Mouse (Mus musculus): ENCODE measurements around the gene Speer4f2.
"Not testable (repeated sequence)": the region's sequence is repeated elsewhere in the genome, so short reads cannot be mapped to it uniquely, and the experiment has no call there.

Gene Speer4f2

DNA sequence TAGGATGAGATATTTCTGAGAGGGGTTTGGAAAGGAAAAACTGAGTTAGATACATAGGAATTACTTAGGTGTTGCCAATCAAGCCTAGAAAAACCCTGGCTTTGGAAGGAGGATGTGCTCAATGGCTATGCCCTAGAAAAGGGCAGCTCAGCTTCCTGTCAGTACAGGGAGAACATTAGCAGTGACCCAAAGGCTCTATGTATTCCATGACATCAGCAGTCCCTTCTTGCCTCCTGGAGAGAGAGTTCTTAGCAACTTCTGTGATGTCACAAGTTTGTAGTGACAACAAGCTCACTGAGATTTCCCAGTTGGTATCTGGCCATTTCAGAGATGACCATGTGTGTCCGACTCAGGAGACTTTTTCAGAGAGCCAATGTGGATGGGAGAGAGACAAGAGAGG is at the start of gene Speer4f2:
TSS of gene Speer4f2 (plus strand) at position 301 of the 400 bp plus-strand sequence.
- DNase-seq: not testable (repeated sequence)

DNA sequence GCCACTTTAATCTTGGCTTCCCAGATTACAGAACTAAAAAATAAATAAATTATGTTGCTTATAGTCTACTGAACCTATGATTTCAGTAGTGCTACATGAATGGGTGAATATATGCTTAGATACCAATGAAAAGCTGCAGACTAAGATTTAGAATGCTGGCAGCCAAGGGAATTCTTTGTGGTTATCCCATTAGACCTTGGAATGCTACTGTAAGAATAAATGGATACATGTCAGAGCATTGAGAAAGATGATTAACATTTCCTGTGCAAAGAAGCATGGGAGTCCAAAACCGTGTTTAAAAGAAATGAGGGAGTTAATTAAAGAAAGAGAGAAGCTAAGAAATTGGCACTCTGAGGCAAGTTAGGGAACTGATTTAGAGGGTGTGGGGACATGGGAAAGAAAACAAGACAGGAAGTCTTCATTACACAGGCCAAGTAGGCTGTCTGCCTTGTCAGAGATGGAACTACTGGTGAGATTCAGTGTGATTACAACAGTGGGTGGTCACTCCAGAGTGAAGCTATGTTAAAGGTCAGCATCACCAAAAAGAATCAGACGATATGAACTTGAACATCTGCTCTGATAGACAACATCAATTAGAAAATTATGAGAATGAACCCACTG is 43.9 kb upstream of the Speer4f2 start:
- no peak for DNase-seq

DNA sequence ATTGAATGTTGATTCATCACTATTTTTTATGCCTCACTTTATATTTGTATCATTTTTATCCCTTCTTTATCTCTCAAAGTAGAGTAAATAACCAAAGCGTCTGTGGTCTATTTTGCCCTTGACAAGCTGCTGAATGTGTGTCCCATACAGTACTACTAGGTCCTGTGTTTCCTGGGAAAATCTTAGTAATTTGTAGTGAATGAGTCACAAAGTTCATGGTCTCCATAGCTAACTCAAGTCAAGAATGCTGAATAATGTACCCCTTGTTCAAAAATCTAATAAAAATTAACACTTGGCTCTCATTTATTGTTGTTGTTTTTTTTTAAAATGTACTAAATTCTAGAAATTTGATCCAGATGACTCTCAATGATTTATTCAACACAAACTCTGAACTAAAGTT is 38.1 kb upstream of the Speer4f2 start:
- no peak for DNase-seq

- DNase-seq: not testable (repeated sequence)
Observed at GRCm38 (mm10) chr5:17345741-17346140, 27.2 kb upstream of the Speer4f2 start.

DNA sequence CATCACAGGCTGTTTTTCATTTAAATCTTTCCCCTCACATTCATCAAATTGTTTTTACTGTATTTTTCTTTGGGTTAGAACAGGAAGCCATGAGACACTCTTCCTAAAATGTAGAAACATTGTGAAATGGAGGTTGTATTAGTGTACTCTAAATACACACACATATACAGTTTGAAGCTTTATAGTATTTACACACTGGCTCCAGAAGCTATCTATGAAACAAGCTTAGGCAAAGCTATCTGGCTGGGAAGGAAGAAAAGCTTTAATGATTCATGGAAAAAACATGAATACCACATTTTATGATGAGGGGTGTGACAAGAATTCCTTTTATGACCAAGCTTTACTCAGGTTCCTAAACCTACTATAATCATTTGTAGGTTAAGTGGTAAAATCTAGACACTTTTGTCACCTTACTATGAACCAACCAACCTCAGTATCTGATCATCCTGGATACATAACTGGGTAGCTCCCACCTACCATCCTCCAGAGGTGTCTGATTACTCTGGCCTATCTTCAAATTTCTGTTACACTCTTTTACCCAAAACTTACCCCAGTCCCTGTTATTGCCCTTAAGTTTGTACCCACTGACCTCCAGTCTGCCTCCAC is 13.5 kb upstream of the Speer4f2 start:
- DNase-seq: no peak

- DNase-seq: no peak
Observed at GRCm38 (mm10) chr5:17389926-17390325, 16.9 kb downstream of the Speer4f2 start.

- DNase-seq: no peak
Observed at GRCm38 (mm10) chr5:17391207-17391606, 18.2 kb downstream of the Speer4f2 start.

DNA sequence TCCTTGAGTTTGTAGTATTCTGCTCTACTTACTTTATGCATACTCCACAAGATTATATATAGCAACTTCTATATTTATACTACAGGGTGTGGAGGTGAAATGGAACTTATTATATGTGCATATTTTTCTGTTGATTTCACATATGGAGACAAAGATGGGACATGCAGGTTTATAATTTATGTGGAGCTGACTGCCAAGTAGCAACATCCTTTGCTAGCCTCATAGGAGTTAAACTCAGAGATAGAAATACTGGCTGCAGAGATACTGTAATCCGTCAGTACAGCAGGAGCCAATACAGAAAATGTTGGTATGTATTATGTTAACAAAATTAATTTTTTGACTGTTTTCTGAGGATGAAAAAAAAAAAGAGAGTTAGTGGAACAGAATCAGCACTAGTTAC is 27.6 kb downstream of the Speer4f2 start:
- no peak for DNase-seq

DNA sequence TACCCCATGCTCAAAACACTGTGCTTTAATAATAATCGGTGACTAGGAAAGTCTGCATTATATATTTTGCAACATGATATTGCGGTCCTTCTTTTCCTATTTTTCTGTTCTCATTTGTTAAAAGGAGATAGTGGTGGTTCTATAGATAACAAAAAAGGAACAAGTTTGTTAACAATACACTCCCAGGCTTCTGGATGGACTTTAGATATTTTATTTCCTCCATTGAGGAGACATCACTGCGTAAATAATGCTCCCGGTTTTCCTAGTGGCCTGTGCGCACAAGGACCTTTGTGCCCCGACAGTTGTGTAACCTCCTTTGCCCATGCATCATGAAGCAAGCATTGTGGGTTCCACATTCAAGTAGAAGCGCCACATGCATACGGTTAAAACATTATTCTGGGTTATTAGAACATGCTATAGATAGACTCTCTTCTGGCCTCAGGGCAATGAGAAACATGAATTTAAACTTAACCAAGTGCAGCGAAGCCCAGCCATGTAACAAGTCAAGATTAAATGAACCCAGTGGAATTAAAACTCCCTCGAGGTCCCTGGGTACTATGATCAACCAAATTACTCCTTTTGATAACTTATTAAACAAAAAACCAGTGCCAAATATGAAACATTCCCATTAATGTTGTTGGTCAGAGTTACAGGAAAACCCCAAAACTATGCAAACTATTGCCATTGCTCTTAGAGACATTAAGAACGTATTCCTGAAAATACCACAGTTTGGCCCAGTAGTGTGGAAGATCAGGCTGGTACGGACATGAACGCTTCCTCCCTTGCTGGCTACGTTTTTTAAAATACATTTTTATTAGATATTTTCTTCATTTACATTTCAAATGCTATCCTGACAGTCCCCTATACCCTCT is 28.5 kb downstream of the Speer4f2 start:
- no peak for DNase-seq

GRCm38 (mm10) chr5:17402330-17403125 is 29.5 kb downstream of the Speer4f2 start:
- DNase-seq: no peak

DNA sequence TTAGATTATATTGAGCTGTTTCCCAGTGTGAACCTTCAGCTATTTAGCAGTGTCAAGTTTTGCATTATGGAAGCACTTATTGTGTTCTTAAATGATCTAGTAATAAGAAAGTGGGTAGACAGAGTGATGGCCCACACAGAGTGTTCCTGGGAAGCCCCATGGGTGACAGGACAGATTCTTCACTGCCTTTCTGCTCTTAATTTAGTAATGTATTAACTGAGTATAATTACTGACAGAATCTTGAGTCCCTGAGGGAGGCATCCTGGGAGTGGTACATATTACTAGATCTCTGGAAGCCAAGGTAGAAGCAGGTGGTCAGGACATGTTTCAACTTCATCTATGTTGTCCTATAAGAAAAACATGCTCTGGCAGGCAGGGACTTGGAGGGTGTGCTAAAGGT is 30.6 kb downstream of the Speer4f2 start:
- no peak for DNase-seq

GRCm38 (mm10) chr5:17408924-17409660 is 36.1 kb downstream of the Speer4f2 start:
- DNase-seq: no peak

- DNase-seq: no peak
Observed at GRCm38 (mm10) chr5:17417201-17417600, 44.2 kb downstream of the Speer4f2 start.

GRCm38 (mm10) chr5:17419215-17419820 is 46.3 kb downstream of the Speer4f2 start:
- DNase-seq: no peak

GRCm38 (mm10) chr5:17419921-17420320 is 46.9 kb downstream of the Speer4f2 start:
- DNase-seq: no peak

DNA sequence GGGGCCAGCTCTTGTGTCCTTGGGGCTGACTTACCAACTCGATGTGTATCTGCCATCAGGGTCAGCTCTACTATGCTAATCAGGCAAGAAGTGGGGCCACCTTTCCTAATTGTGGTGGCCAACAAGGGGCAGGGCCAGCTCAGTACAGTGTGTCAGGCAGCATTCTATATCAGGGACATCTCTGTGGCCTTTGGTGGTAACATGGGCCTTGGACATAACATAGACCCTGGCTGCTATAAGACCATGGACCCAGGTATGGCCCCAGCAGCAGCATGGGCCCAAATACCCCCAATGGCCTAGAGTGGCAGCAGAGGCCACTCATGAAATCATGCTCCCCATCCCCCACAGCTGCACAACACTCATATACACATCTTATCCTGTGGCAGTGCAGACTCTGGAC is 49.2 kb downstream of the Speer4f2 start:
- no peak for DNase-seq

DNA sequence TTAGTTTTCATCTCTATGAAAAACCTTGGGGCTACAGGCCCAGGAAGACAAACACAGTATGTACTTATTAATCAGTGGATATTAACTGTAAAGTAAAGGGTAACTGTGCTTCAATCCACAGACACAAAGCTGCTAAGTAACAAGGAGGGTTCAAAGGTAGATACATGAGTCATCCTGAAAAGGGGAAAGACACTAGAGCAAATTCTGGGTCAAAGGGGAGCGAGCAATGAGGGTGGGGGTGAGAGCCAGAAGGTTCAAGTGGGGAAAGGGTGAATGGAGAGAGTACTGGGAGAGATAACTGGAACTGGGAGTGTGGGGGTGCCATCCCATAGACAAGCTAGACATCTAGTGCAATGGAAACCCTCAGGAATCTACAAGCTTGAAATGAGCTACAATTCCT is 54.0 kb downstream of the Speer4f2 start:
- DNase-seq: no peak
